Mouse (Mus musculus) heart, embryonic 14.5 days (tissue): ENCODE measurements around the gene Aco2. TPM values are rescaled to one million over a fixed set of nuclear protein-coding genes. Genes with fewer than 3 reads are reported as not detected.

Experiments used
- ATAC-seq: fragments of 200-750 bp; cut with Nextera tagmentation; 2 replicates; pipeline ENCODE4 v1.8.0; 2017; ENCODE audit warnings: low read depth, moderate TSS enrichment; ENCODE audit not compliant: insufficient number of reproducible peaks, insufficient read depth, low FRiP score
- H3K27ac ChIP-seq, 2 experiments: fragments of 200-500 bp in 1 of 2; fragments of 300-500 bp in 1 of 2; sonication (generic) in 1 of 2; replicated peaks in 1 of 2; 2 replicates each; pipeline ENCODE4 v1.5.1; 2012 to 2014; ENCODE audit warnings: low read depth in 2 of 2, low read length in 2 of 2, control low read depth in 1 of 2, mild to moderate bottlenecking in 1 of 2, mixed read lengths in 1 of 2; ENCODE audit not compliant: control insufficient read depth in 1 of 2, insufficient read depth in 1 of 2
- H3K27me3 ChIP-seq: fragments of 300-500 bp; sonication (generic); 2 replicates; pipeline ENCODE4 v1.6.1; 2014; ENCODE audit warnings: mild to moderate bottlenecking, low read length, control low read depth; ENCODE audit not compliant: control insufficient read depth, insufficient read depth
- H3K36me3 ChIP-seq: fragments of 300-500 bp; sonication (generic); 2 replicates; pipeline ENCODE4 v1.6.1; 2014; ENCODE audit warnings: mild to moderate bottlenecking, control low read depth, low read length, mixed read lengths; ENCODE audit not compliant: control insufficient read depth, insufficient read depth
- H3K4me1 ChIP-seq, 2 experiments: fragments of 200-500 bp in 1 of 2; fragments of 300-500 bp in 1 of 2; sonication (generic) in 1 of 2; 2 replicates each; pipeline ENCODE4 v1.6.1; 2012 to 2014; ENCODE audit warnings: low read length in 2 of 2, control low read depth in 1 of 2, mixed read lengths in 1 of 2; ENCODE audit not compliant: control insufficient read depth in 2 of 2, insufficient read depth in 2 of 2
- H3K4me2 ChIP-seq: fragments of 300-500 bp; sonication (generic); 2 replicates; pipeline ENCODE4 v1.6.1; 2014; ENCODE audit warnings: mild to moderate bottlenecking, low read length
- H3K4me3 ChIP-seq, 2 experiments: fragments of 200-500 bp in 1 of 2; fragments of 300-500 bp in 1 of 2; sonication (generic) in 1 of 2; 2 replicates each; pipeline ENCODE4 v1.5.1; 2012 to 2014; ENCODE audit warnings: low read length in 2 of 2, mild to moderate bottlenecking in 2 of 2, control low read depth in 1 of 2, low read depth in 1 of 2, moderate library complexity in 1 of 2; ENCODE audit not compliant: control insufficient read depth in 1 of 2, insufficient read depth in 1 of 2
- H3K9ac ChIP-seq: fragments of 300-500 bp; sonication (generic); 2 replicates; pipeline ENCODE4 v1.6.1; 2014; ENCODE audit warnings: mild to moderate bottlenecking, low read length
- H3K9me3 ChIP-seq: fragments of 300-500 bp; sonication (generic); 2 replicates; pipeline ENCODE4 v1.6.1; 2016; ENCODE audit warnings: low read length, control low read depth; ENCODE audit not compliant: control insufficient read depth
- WGBS: fragments of 180-500 bp; shearing (Covaris S2); extraction: QIAGEN DNeasy Blood & Tissue Kit; methylation state at CpG from one replicate; pipeline ENCODE4 v1.1.7; 2014; 5-methylcytosine and 5-hydroxymethylcytosine counted together
- polyA plus RNA-seq: library from polyadenylated mRNA; unstranded; fragments of >200 nt; fragmentation: Nextera tagmentation; extraction: Ambion mirVana; gene quantifications from 2 replicates; pipeline ENCODE4 v1.2.1, GENCODE M21; 2014

The Aco2 gene
- polyA plus RNA-seq, 1 experiment from 2014 or later = 571 TPM

DNA sequence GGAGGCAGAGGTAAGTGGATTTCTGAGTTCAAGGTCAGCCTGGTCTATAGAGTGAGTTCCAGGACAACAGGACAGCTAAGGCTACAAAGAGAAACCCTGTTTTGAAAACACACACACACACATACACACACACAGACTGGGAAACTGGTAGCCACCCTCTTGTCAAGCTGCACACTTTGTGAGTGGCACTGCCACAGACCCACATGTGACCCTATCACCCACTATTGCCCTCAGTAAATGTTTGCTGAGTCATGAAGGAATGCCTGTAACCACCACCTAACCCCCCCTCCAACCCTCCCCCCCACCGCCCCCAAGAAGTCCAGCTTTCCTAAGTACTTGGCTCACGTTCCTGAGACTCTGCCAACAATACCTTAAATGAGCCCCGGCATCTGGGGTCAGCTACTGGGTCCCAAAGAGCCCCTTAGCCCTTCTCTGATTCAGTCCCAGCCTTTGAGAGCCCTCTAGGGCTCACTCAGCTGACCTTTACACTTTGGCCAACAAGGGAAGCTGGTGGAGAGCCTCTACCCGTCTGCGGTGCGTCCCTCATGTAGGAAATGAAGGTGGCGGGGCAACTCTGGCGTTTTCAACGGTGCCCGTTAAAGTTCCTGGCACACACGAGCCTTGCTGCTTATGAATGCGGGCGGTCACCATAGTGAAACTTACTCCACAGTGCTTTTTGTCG, 33.4 kb upstream of the Aco2 start:
- Histone ChIP-seq H3K9me3 (no peaks in the 10 kb centered on the region), H3K4me2 (no peak overlapping the region), H3K36me3 (no peaks in the 10 kb centered on the region), H3K4me3 (no peak overlapping the region), H3K27ac (no peak overlapping the region), H3K9ac (no peak overlapping the region), H3K27me3 (no peaks in the 10 kb centered on the region), H3K4me1 (peaks cover 29 to 43% of the 10 kb centered on the region in 2 experiments)
- 68% methylated on average over 14 of the region's 14 CpGs for WGBS
- no peak for ATAC-seq

DNA sequence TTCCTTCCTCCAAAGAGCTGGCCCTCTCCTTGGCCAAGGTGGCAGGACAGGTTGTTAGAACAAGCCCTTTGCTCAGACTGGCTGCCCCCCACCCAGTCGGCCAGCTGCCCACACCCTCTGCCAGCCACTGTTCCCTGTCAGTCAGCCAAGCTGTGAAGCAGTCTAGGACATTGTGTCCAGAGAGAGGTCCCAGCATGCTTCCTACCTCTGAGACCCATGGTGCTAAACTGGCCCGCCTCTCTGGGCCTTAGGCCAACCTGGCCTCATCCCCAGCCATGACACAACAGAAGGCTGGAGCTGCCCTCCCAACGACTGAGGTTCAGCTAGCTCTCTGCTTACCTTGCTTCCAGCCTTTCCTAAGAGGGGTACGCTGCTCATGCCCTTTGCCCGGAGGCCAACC, 32.5 kb upstream of the Aco2 start:
- H3K4me1 ChIP-seq = peaks cover 22 to 34% of the 10 kb centered on the region in 2 experiments
- H3K27ac ChIP-seq = peak overlapping the region; percentile 46 to 67
- peak; percentile 82 for ATAC-seq
- no peaks in the 10 kb centered on the region for H3K9me3 ChIP-seq
- H3K27me3 ChIP-seq = no peaks in the 10 kb centered on the region
- H3K4me3 ChIP-seq = no peak overlapping the region
- 44% methylated on average over 5 of the region's 5 CpGs for WGBS
- no peak overlapping the region for H3K4me2 ChIP-seq
- no peaks in the 10 kb centered on the region for H3K36me3 ChIP-seq
- H3K9ac ChIP-seq = peak overlapping the region; percentile 34; the same call in 1 of the 2 replicates

DNA sequence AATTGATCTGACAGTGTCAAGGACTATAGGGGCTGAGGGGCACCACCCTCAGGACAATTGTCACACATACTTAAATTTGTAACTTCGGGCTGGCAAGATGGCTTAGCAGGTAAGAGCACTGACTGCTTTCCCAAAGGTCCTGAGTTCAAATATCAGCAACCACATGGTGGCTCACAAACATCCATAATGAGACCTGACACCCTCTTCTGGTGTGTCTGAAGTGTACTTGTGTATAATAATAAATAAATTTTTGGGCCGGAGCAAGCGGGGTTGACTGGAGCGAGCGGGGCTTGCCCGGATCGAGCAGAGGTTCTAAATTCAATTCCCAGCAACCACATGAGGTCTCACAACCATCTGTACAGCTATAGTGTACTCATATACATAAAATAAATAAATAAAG, 31.8 kb upstream of the Aco2 start:
- Histone ChIP-seq H3K27me3 (no peaks in the 10 kb centered on the region), H3K4me1 (peaks cover 22 to 33% of the 10 kb centered on the region in 2 experiments), H3K9me3 (no peaks in the 10 kb centered on the region), H3K4me3 (no peak overlapping the region), H3K36me3 (no peaks in the 10 kb centered on the region), H3K27ac (peak overlapping the region in 1 of 2 experiments; percentile 67; a peak in 1 of 4 replicates), H3K9ac (no peak overlapping the region), H3K4me2 (no peak overlapping the region)
- WGBS = 89% methylated on average over 7 of the region's 7 CpGs
- no peak for ATAC-seq

DNA sequence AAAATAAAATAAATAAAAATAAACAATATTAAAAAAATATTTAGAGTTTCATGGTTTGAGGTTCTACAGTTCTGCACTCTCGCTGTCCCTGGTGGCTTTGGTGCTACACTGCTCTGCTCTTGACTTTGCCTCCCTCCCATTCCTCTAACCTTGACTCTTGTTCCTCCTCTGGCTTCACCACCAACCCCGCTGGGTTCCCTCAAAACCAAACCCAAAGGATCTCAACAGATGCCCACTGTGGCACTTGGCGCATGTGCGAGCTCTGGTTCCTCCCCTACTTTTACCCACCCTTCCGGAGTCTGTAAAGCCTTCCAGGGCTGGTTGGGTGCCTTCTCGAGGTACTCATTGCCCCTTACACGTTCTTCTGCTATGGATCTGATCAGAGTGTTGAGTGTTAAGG, 29.8 kb upstream of the Aco2 start:
- H3K27ac ChIP-seq = no peak overlapping the region
- peaks cover 5% of the 10 kb centered on the region for H3K36me3 ChIP-seq
- ATAC-seq = no peak
- H3K27me3 ChIP-seq = no peaks in the 10 kb centered on the region
- H3K4me1 ChIP-seq = peaks cover 18 to 23% of the 10 kb centered on the region in 2 experiments
- no peak overlapping the region for H3K4me3 ChIP-seq
- no peak overlapping the region for H3K9ac ChIP-seq
- H3K4me2 ChIP-seq = no peak overlapping the region
- 82% methylated on average over 7 of the region's 7 CpGs for WGBS
- H3K9me3 ChIP-seq = no peaks in the 10 kb centered on the region

DNA sequence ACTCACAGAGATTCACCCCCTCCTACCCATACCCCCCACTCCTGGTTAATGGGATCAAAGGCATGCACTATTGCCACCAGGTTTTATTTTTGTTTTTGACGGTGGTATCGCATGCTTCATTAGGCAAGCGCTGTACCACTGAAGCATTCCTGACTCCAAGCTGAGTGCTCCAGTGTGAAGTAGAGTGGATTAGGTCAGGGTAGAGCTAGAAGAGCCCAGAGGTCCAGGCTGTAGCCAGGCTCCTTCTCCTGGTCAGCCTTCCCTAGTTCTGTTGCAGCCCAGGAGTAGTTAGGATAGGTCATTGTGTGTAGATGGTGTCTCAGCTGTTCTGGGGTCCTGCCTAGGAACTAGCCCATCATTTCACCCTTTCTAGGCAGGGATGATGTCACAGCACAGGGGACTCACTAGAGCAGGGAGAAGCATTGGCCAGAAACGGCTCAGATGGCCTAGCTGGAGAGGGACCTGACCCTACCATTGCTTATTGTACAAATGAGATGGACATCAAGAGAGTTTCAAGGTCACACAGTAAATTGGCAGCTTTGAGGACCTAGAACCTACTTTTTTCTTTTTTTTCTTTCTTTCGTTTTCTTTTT, 27.0 kb upstream of the Aco2 start:
- Histone ChIP-seq H3K9me3 (no peaks in the 10 kb centered on the region), H3K27me3 (no peaks in the 10 kb centered on the region), H3K4me2 (no peak overlapping the region), H3K9ac (no peak overlapping the region), H3K27ac (no peak overlapping the region), H3K4me1 (peaks cover 5 to 6% of the 10 kb centered on the region in 2 experiments; a peak in 3 of 4 replicates), H3K4me3 (no peak overlapping the region), H3K36me3 (peaks cover 27% of the 10 kb centered on the region)
- no peak for ATAC-seq
- 69% methylated on average over 5 of the region's 5 CpGs for WGBS

DNA sequence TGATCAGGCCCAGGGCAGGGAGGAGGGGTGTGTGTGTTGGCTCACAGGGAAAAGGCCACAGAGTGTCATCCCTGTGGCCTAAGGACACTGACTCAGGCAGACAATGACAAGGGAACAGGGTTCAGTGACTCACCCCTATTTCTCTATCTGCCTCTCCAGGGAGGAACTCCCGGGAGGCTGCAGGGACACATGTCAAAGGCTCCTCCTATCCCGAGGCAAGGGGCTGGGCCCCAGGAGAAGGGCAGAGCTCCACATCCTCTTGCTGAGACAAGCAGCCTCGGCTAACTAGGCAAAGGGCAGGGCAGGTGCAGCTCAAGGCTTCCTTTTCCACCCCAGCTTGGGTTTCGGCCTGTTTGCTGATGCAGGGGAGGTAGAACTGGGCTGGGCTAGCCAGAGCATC, 26.4 kb upstream of the Aco2 start:
- no peak for ATAC-seq

DNA sequence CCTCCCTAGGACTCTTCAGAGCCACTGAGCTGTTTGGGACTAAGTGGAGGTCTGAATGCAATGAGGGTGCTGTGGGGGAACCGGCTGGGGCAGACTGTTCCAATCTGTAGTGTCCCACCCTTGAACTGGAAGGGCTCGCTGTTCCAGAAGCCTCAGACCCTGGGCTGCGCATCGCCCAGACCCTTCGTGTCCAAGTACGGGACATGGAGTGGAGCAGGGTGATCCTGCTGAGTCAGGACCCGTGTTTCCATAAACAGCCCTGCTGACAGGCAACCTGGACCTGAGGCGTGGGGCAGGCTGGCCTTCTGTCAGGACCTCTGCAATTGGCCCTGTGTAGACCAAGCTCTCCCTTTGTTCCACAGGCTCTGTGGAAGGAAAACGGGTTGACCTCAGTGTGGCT, 25.4 kb upstream of the Aco2 start:
- H3K27ac ChIP-seq = no peak overlapping the region
- no peak overlapping the region for H3K4me3 ChIP-seq
- WGBS = 71% methylated on average over 9 of the region's 9 CpGs
- H3K4me2 ChIP-seq = no peak overlapping the region
- peaks cover 43% of the 10 kb centered on the region for H3K36me3 ChIP-seq
- no peaks in the 10 kb centered on the region for H3K9me3 ChIP-seq
- no peak for ATAC-seq
- no peak overlapping the region for H3K9ac ChIP-seq
- H3K27me3 ChIP-seq = no peaks in the 10 kb centered on the region
- peaks cover 5% of the 10 kb centered on the region in 2 experiments; a peak in 2 of 4 replicates for H3K4me1 ChIP-seq

More for the DNA sequence above, 26.4 kb upstream of the Aco2 start:
- no peak overlapping the region for H3K4me2 ChIP-seq
- 15% methylated on average over 4 of the region's 4 CpGs for WGBS
- H3K9me3 ChIP-seq = no peaks in the 10 kb centered on the region
- H3K4me3 ChIP-seq = no peak overlapping the region
- H3K4me1 ChIP-seq = peaks cover 5% of the 10 kb centered on the region in 2 experiments; a peak in 2 of 4 replicates
- H3K27ac ChIP-seq = no peak overlapping the region
- H3K36me3 ChIP-seq = peaks cover 33% of the 10 kb centered on the region
- no peaks in the 10 kb centered on the region for H3K27me3 ChIP-seq
- H3K9ac ChIP-seq = no peak overlapping the region; the same call in 1 of the 2 replicates
